Mouse (Mus musculus) kidney, postnatal 0 days (tissue): ENCODE measurements around the gene Yju2. TPM values are rescaled to one million over a fixed set of nuclear protein-coding genes. Genes with fewer than 3 reads are reported as not detected.

Source experiments
- ATAC-seq: fragments of 200-750 bp; cut with Nextera tagmentation; replicated peaks from 2 replicates; pipeline ENCODE4 v1.8.0; 2017; ENCODE audit warnings: low read depth, moderate number of reproducible peaks, moderate TSS enrichment, moderate library complexity; ENCODE audit not compliant: low FRiP score
- DNase-seq: peaks from one replicate; pipeline ENCODE4 v3.0.0-alpha.2; 2016; ENCODE audit warnings: low spot score
- H3K27ac ChIP-seq: fragments of 300-500 bp; sonication (generic); 2 replicates; pipeline ENCODE4 v1.5.1; 2014; ENCODE audit warnings: mild to moderate bottlenecking
- H3K27me3 ChIP-seq: fragments of 300-500 bp; sonication (generic); 2 replicates; pipeline ENCODE4 v1.6.1; 2014; ENCODE audit warnings: low read length, mixed read lengths; ENCODE audit not compliant: insufficient read depth
- H3K36me3 ChIP-seq: fragments of 300-500 bp; sonication (generic); 2 replicates; pipeline ENCODE4 v1.6.1; 2014; ENCODE audit warnings: low read length, mixed read lengths; ENCODE audit not compliant: insufficient read depth
- H3K4me1 ChIP-seq: fragments of 300-500 bp; sonication (generic); replicated peaks from 2 replicates; pipeline ENCODE4 v1.6.1; 2014; ENCODE audit warnings: antibody characterized with exemption, low read length, mixed read lengths; ENCODE audit not compliant: insufficient read depth
- H3K4me2 ChIP-seq: fragments of 300-500 bp; sonication (generic); 2 replicates; pipeline ENCODE4 v1.6.1; 2014; ENCODE audit warnings: mild to moderate bottlenecking, low read length, moderate library complexity, mixed read lengths
- H3K4me3 ChIP-seq: fragments of 300-500 bp; sonication (generic); replicated peaks from 2 replicates; pipeline ENCODE4 v1.5.1; 2014; ENCODE audit warnings: low read depth, low read length
- H3K9ac ChIP-seq: fragments of 300-500 bp; sonication (generic); 2 replicates; pipeline ENCODE4 v1.6.1; 2014; ENCODE audit warnings: low read depth, low read length
- H3K9me3 ChIP-seq: fragments of 300-500 bp; sonication (generic); replicated peaks from 2 replicates; pipeline ENCODE4 v1.6.1; 2016; ENCODE audit warnings: low read length, inconsistent platforms, mixed read lengths
- CTCF ChIP-seq: IDR thresholded peaks from 2 replicates; pipeline ENCODE4 v1.5.1; 2016; ENCODE audit warnings: antibody characterized with exemption, low read depth, mild to moderate bottlenecking, moderate library complexity
- WGBS: fragments of 180-500 bp; shearing (Covaris S2); extraction: QIAGEN DNeasy Blood & Tissue Kit; methylation state at CpG from one replicate; pipeline ENCODE4 v1.1.7; 2014; 5-methylcytosine and 5-hydroxymethylcytosine counted together
- polyA plus RNA-seq: library from polyadenylated mRNA; unstranded; fragments of >200 nt; fragmentation: Nextera tagmentation; extraction: Ambion mirVana; gene quantifications from 2 replicates; pipeline ENCODE4 v1.2.1, GENCODE M21; 2015

Gene Yju2
- polyA plus RNA-seq, 1 experiment from 2014 or later = 21.1 TPM

DNA sequence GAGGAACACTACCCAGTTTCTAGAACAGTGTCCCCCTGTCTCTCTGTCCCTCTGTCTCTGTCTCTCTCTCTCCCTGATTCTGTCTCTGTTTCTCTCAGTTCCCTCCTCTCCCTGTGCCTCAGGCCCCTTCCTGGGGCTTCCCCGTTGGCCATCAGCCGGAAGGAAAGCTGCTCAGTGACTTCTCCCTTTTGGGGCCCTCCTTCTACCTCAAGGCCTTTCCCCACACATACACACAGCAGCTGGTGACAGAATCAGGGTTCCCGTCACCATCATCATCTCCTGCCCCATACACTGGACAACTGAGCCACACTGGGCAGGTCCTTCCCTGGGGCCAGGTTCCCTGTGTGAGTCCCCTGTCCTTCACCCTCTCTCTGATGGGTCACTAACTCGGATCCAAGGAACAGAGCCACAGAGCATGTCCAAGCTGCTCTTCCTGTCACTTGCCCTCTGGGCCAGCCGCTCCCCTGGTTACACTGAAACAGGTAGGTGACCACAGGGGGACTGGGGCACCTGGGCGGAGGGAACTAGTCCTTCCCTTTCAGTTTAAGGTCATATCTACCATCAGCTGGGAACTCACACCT lies 6.4 kb upstream of the Yju2 start, which contains the start of gene Ebi3:
TSS of gene Ebi3 (plus strand) at position 194 of the 581 bp plus-strand sequence.
- Histone ChIP-seq H3K4me1 (no peaks in the 10 kb centered on the region), H3K4me2 (no peak within 1 kb of the TSS), H3K36me3 (no peaks in the 10 kb centered on the region), H3K27me3 (no peaks in the 10 kb centered on the region), H3K27ac (no peak within 1 kb of the TSS), H3K4me3 (no peak within 1 kb of the TSS), H3K9ac (no peak within 1 kb of the TSS), H3K9me3 (no peaks in the 10 kb centered on the region)
- DNase-seq = no peak
- no peak for ATAC-seq
- 68% methylated on average over 6 of the region's 6 CpGs for WGBS
- no peak for TF ChIP-seq CTCF

DNA sequence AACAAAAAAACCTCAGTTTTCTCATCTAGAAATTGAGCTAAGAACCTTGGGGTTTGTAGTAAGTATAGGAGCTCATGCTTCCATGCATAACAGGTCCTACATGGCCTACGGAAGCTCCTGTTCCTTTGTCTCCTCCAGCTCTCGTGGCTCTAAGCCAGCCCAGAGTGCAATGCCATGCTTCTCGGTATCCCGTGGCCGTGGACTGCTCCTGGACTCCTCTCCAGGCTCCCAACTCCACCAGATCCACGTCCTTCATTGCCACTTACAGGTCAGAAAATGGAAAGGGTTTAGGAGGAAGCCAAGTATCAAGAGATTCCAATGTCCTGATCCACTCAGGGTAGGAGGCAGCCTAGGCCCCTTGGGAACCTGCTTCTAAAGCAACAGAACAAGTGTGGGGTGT lies 5.1 kb upstream of the Yju2 start:
- Histone ChIP-seq H3K4me3 (no peak overlapping the region), H3K4me1 (peaks cover 3% of the 10 kb centered on the region; the same call in 1 of the 2 replicates), H3K4me2 (no peak overlapping the region), H3K9ac (no peak overlapping the region), H3K36me3 (no peaks in the 10 kb centered on the region), H3K27me3 (no peaks in the 10 kb centered on the region), H3K27ac (no peak overlapping the region), H3K9me3 (no peaks in the 10 kb centered on the region)
- ATAC-seq (no peak), DNase-seq (no peak)
- no peak for TF ChIP-seq CTCF
- 73% methylated on average over 6 of the region's 6 CpGs for WGBS

DNA sequence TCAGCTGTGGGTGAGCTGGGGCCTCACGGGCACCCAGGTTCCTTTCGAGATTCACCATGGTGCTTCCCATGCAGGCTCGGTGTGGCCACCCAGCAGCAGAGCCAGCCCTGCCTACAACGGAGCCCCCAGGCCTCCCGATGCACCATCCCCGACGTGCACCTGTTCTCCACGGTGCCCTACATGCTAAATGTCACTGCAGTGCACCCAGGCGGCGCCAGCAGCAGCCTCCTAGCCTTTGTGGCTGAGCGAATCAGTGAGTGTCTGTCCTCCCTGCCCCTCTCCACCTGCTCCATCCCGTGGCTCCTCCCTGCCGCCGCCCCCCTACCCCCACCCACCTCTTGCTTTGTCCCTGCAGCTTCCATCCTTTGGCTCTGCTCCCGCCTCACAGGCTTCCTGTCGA lies 4.7 kb upstream of the Yju2 start:
- H3K4me2 ChIP-seq = no peak overlapping the region
- H3K9ac ChIP-seq = no peak overlapping the region
- DNase-seq = no peak
- no peaks in the 10 kb centered on the region for H3K9me3 ChIP-seq
- H3K36me3 ChIP-seq = no peaks in the 10 kb centered on the region
- 36% methylated on average over 16 of the region's 16 CpGs for WGBS
- no peak overlapping the region for H3K4me3 ChIP-seq
- no peak for ATAC-seq
- peaks cover 3% of the 10 kb centered on the region; the same call in 1 of the 2 replicates for H3K4me1 ChIP-seq
- H3K27ac ChIP-seq = no peak overlapping the region
- H3K27me3 ChIP-seq = no peaks in the 10 kb centered on the region
- TF ChIP-seq CTCF = no peak

DNA sequence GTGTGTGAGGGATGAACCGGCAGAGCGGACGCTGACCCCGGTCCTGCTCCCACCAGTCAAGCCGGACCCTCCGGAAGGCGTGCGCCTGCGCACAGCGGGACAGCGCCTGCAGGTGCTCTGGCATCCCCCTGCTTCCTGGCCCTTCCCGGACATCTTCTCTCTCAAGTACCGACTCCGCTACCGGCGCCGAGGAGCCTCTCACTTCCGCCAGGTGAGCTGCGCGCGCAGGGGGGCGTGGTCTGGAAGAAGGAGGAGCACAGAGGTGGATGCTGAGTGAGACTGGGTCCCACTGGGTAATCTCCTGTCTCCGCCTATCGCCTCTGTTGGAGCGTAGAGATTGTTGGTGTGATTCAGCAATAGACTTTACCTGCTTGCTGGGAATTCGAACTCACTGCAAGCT lies 2.8 kb upstream of the Yju2 start:
- H3K27me3 ChIP-seq = no peaks in the 10 kb centered on the region
- 0 out of 2 replicates have a peak overlapping the region, but pooled peaks have one; percentile 14 for H3K9ac ChIP-seq
- TF ChIP-seq CTCF = no peak
- H3K27ac ChIP-seq = no peak overlapping the region
- DNase-seq (peak; percentile 62), ATAC-seq (peak; percentile 41)
- H3K4me1 ChIP-seq = peaks cover 10% of the 10 kb centered on the region
- whole genome bisulfite sequencing = 4% methylated on average over 21 of the region's 26 CpGs
- no peaks in the 10 kb centered on the region for H3K9me3 ChIP-seq
- H3K4me2 ChIP-seq = peak overlapping the region; percentile 66
- H3K4me3 ChIP-seq = peak overlapping the region; percentile 28
- no peaks in the 10 kb centered on the region for H3K36me3 ChIP-seq

DNA sequence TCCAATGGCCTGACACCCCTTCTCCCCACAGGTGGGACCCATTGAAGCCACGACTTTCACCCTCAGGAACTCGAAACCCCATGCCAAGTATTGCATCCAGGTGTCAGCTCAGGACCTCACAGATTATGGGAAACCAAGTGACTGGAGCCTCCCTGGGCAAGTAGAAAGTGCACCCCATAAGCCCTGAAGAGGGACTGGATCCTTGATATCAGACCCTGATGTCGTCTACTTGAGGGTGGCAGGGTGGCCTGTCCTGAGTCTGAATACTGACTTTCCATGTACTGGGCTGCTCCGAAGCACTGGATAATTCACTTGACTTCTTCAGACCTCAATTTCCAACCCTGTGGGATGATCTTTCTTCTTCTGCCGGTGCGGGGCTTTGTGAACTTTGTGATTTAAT lies 2.3 kb upstream of the Yju2 start:
- Histone ChIP-seq H3K4me3 (peak overlapping the region; percentile 28; the same call in 1 of the 2 replicates), H3K27ac (no peak overlapping the region), H3K27me3 (no peaks in the 10 kb centered on the region), H3K9me3 (no peaks in the 10 kb centered on the region), H3K36me3 (no peaks in the 10 kb centered on the region), H3K4me2 (peak overlapping the region; percentile 66), H3K9ac (0 out of 2 replicates have a peak overlapping the region, but pooled peaks have one; percentile 14), H3K4me1 (peaks cover 10% of the 10 kb centered on the region)
- ATAC-seq = no peak
- WGBS = 39% methylated on average over 6 of the region's 6 CpGs
- no peak for TF ChIP-seq CTCF
- DNase-seq = no peak

DNA sequence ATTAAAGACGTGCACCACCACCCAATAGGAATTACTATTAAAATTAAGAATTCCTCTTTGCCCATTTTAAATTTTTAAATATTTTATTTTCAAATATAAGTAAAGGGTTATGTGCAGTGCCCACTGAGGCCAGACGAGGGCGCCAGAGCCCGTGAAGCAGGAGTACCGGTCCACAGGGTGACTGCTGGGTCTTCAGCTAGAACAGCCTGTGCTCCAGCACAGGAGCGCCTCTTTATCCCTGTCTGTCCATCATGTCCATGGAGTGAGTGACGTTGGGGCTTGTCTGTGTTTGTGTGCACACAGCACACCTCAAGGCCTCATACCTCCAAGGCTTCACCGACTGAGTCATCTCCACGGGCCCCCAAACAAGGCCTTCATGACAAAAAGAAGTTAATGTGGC lies 1.7 kb upstream of the Yju2 start:
- 17% methylated on average over 9 of the region's 9 CpGs for WGBS
- H3K27ac ChIP-seq = no peak overlapping the region
- no peak; the same call in 1 of the 2 replicates for ATAC-seq
- no peak overlapping the region for H3K4me3 ChIP-seq
- no peaks in the 10 kb centered on the region for H3K27me3 ChIP-seq
- TF ChIP-seq CTCF = peak; percentile 87
- H3K4me1 ChIP-seq = peaks cover 10% of the 10 kb centered on the region
- H3K9ac ChIP-seq = no peak overlapping the region
- peak; percentile 84 for DNase-seq
- no peak overlapping the region for H3K4me2 ChIP-seq
- no peaks in the 10 kb centered on the region for H3K9me3 ChIP-seq
- H3K36me3 ChIP-seq = no peaks in the 10 kb centered on the region
